ENCODE assay signal across 9 mouse cellular contexts in genomic region chr4:148337890-148338880, GRCm38 (mm10). TPM values are rescaled to one million over a fixed set of nuclear protein-coding genes. Genes with fewer than 3 reads are reported as not detected.
DNase-seq lines count a peak whose midpoint lies in the region; ATAC-seq and TF ChIP-seq lines count a peak whose summit lies in the region.
"Had no signal": no experiment of that assay in that cellular context is flagged by ENCODE, and none has a peak within 500 bp of the region (broad histone marks: within the 10 kb centered on the region; RNA-seq: fewer than 3 reads in every experiment).

No protein-coding gene starts in this region.

- peak; percentile 30; the same call in 1 of the 2 replicates for TF ChIP-seq CTCF in heart, adult 2 months (IDR thresholded peaks at IDR 0.05)

- no peaks in the 10 kb centered on the region for H3K4me1 ChIP-seq in heart, adult 2 months (ENCODE audit: control insufficient read depth, insufficient read depth, low read length)
- no peaks in the 10 kb centered on the region for H3K4me1 ChIP-seq in embryonic facial prominence, embryonic 11.5 days (ENCODE audit: control insufficient read depth, insufficient read depth, low read length)

- no peaks in the 10 kb centered on the region for H3K36me3 ChIP-seq in heart, adult 2 months (ENCODE audit: control insufficient read depth, insufficient read depth, low read length)
- H3K36me3 ChIP-seq in embryonic facial prominence, embryonic 11.5 days (replicated peaks; ENCODE audit: control insufficient read depth, insufficient read depth, low read depth, low read length) = no peaks in the 10 kb centered on the region

- no peak overlapping the region for H3K4me2 ChIP-seq in embryonic facial prominence, embryonic 11.5 days (ENCODE audit: low read depth, low read length)

- 61% methylated on average over 13 of the region's 13 CpGs for WGBS in heart, adult 2 months
- WGBS in embryonic facial prominence, embryonic 11.5 days = 60% methylated on average over 13 of the region's 13 CpGs

- H3K4me3 ChIP-seq in heart, adult 2 months = no peak overlapping the region
- no peak overlapping the region for H3K4me3 ChIP-seq in embryonic facial prominence, embryonic 11.5 days (ENCODE audit: low read depth, low read length)

- no peak for TF ChIP-seq POLR2A in heart, adult 2 months (IDR thresholded peaks at IDR 0.05; ENCODE audit: insufficient read depth, low read depth, low read length)

- intact Hi-C loops in heart, adult 2 months (cut with DNase I) = no loop called here

- TF ChIP-seq EP300 in heart, adult 2 months (IDR thresholded peaks at IDR 0.05; ENCODE audit: insufficient read depth, low read depth, low read length) = no peak

- no peak for DNase-seq in heart, adult 2 months
- DNase-seq in heart, adult 11 months = no peak
- DNase-seq in right cerebral cortex, adult 18-20 months = peak; percentile 49
- no peak for DNase-seq in right cerebral cortex, postnatal 25 days
- peak; percentile 53 for DNase-seq in embryonic facial prominence, embryonic 11.5 days (ENCODE audit: low spot score)
- DNase-seq in retina, postnatal 1 day = peak; percentile 81
- DNase-seq in ovary, postnatal 10 days (ENCODE audit: low spot score) = no peak
- DNase-seq: gastrocnemius, postnatal 25 days had no signal

- ATAC-seq in embryonic facial prominence, embryonic 11.5 days (replicated peaks; ENCODE audit: insufficient number of reproducible peaks, low FRiP score, low TSS enrichment, low read depth) = peak; percentile 27; the same call in 1 of the 2 replicates
- no peak for ATAC-seq in megakaryocyte-erythroid progenitor cell, adult 5-6 weeks (replicated peaks; ENCODE audit: low FRiP score, low TSS enrichment, poor library complexity, severe bottlenecking)

- no peaks in the 10 kb centered on the region for H3K79me2 ChIP-seq in heart, adult 2 months (replicated peaks; ENCODE audit: control insufficient read depth, insufficient read depth, low read length)

- H3K9ac ChIP-seq in heart, adult 2 months (ENCODE audit: low read depth, low read length) = no peak overlapping the region
- H3K9ac ChIP-seq in embryonic facial prominence, embryonic 11.5 days (replicated peaks; ENCODE audit: low read length) = no peak overlapping the region

- no peaks in the 10 kb centered on the region for H3K27me3 ChIP-seq in heart, adult 2 months (ENCODE audit: control insufficient read depth, insufficient read depth, low read length)
- no peaks in the 10 kb centered on the region for H3K27me3 ChIP-seq in embryonic facial prominence, embryonic 11.5 days (ENCODE audit: control insufficient read depth, insufficient read depth, low read length)

- H3K9me3 ChIP-seq in embryonic facial prominence, embryonic 11.5 days (replicated peaks; ENCODE audit: control insufficient read depth, low read length) = no peaks in the 10 kb centered on the region

- no peak overlapping the region for H3K27ac ChIP-seq in heart, adult 2 months
- H3K27ac ChIP-seq in embryonic facial prominence, embryonic 11.5 days (replicated peaks; ENCODE audit: low read depth, low read length) = no peak overlapping the region

RNA-seq across cellular contexts. Expression of gene Disp3, which starts 50.4 kb away (rescaled TPM):
- not detected for total RNA-seq in heart, adult 2 months (2021)
- not detected in 2 replicates for polyA plus RNA-seq in heart, adult 2 months (2012; rRNA removed)
- polyA plus RNA-seq in embryonic facial prominence, embryonic 11.5 days (2014; fragmentation: Nextera tagmentation; extraction: Ambion mirVana) = 0.86 and 1.1 TPM in 2 replicates
- not detected in 2 replicates for total RNA-seq in megakaryocyte-erythroid progenitor cell, adult 5-6 weeks (2014; fragmentation: Nextera tagmentation)
- not detected in 2 replicates for total RNA-seq in megakaryocyte-erythroid progenitor cell, adult 5-6 weeks (2017)

Comparison
In these comparisons a context has a peak if more than half of its experiments do, and no peak if none do; other contexts are left out.
1. DNase-seq: peak in right cerebral cortex, adult 18-20 months (single experiment), embryonic facial prominence, embryonic 11.5 days (single experiment) and retina, postnatal 1 day (single experiment); none in heart, adult 2 months (0 of 2), heart, adult 11 months (single experiment), right cerebral cortex, postnatal 25 days (single experiment) and ovary, postnatal 10 days (single experiment).